Mouse (Mus musculus) hindbrain, postnatal 0 days (tissue): Measurements from ENCODE around the gene Fadd. TPM values are rescaled to one million over a fixed set of nuclear protein-coding genes. Genes with fewer than 3 reads are reported as not detected.

ENCODE experiments used
- ATAC-seq: fragments of 200-750 bp; cut with Nextera tagmentation; 2 replicates; pipeline ENCODE4 v1.8.0; 2017; ENCODE audit warnings: mild to moderate bottlenecking, moderate TSS enrichment, moderate library complexity
- DNase-seq: peaks from one replicate; pipeline ENCODE4 v3.0.0-alpha.2; 2015; ENCODE audit warnings: low spot score
- H3K27ac ChIP-seq: fragments of 300-500 bp; sonication (generic); 2 replicates; pipeline ENCODE4 v1.5.1; 2014; ENCODE audit warnings: mild to moderate bottlenecking
- H3K27me3 ChIP-seq: fragments of 300-500 bp; sonication (generic); 2 replicates; pipeline ENCODE4 v1.6.1; 2014; ENCODE audit warnings: low read length, mixed read lengths; ENCODE audit not compliant: insufficient read depth
- H3K36me3 ChIP-seq: fragments of 300-500 bp; sonication (generic); 2 replicates; pipeline ENCODE4 v1.6.1; 2014; ENCODE audit warnings: low read length, mixed read lengths; ENCODE audit not compliant: insufficient read depth
- H3K4me1 ChIP-seq: fragments of 300-500 bp; sonication (generic); 2 replicates; pipeline ENCODE4 v1.6.1; 2014; ENCODE audit warnings: antibody characterized with exemption, low read length, mixed read lengths; ENCODE audit not compliant: insufficient read depth
- H3K4me2 ChIP-seq: fragments of 300-500 bp; sonication (generic); 2 replicates; pipeline ENCODE4 v1.6.1; 2014; ENCODE audit warnings: low read depth, mild to moderate bottlenecking, low read length, moderate library complexity, mixed read lengths
- H3K4me3 ChIP-seq: fragments of 300-500 bp; sonication (generic); 2 replicates; pipeline ENCODE4 v1.5.1; 2014; ENCODE audit warnings: low read length
- H3K9ac ChIP-seq: fragments of 300-500 bp; sonication (generic); replicated peaks from 2 replicates; pipeline ENCODE4 v1.6.1; 2014; ENCODE audit warnings: mild to moderate bottlenecking, low read length, moderate library complexity, mixed read lengths
- H3K9me3 ChIP-seq: fragments of 300-500 bp; sonication (generic); 2 replicates; pipeline ENCODE4 v1.6.1; 2016; ENCODE audit warnings: low read length, mixed read lengths
- CTCF ChIP-seq: IDR thresholded peaks from 2 replicates; pipeline ENCODE4 v1.5.1; 2016; ENCODE audit warnings: antibody characterized with exemption, control low read depth, low read depth
- WGBS: fragments of 180-500 bp; shearing (Covaris S2); extraction: QIAGEN DNeasy Blood & Tissue Kit; methylation state at CpG from one replicate; pipeline ENCODE4 v1.1.7; 2014; 5-methylcytosine and 5-hydroxymethylcytosine counted together
- polyA plus RNA-seq: library from polyadenylated mRNA; unstranded; fragments of >200 nt; fragmentation: Nextera tagmentation; extraction: Ambion mirVana; gene quantifications from 2 replicates; pipeline ENCODE4 v1.2.1, GENCODE M21; 2015
- total RNA-seq: library from RNA; depleted of rRNA; stranded (reverse); fragments of >200 nt; gene quantifications from 2 replicates; pipeline ENCODE4 v1.2.3, GENCODE M21; 2014

Fadd gene
- total and polyA plus RNA-seq, 2 experiments from 2014 or later, result 3.1 to 4.3 TPM

- Histone ChIP-seq H3K27me3 (no peaks in the 10 kb centered on the region), H3K4me2 (no peak overlapping the region), H3K27ac (peak overlapping the region; percentile 45; the same call in 1 of the 2 replicates), H3K9me3 (no peaks in the 10 kb centered on the region), H3K4me1 (peaks cover 8% of the 10 kb centered on the region; the same call in 1 of the 2 replicates), H3K9ac (no peak overlapping the region), H3K36me3 (no peaks in the 10 kb centered on the region), H3K4me3 (no peak overlapping the region)
- DNase-seq, result peak; percentile 63
- no peak for TF ChIP-seq CTCF
- 42% methylated on average over 22 of the region's 22 CpGs for WGBS
- peak; percentile 66 for ATAC-seq
Observed at GRCm38 (mm10) chr7:144620721-144621681, 38.7 kb upstream of the Fadd start.

- Histone ChIP-seq H3K9me3 (no peaks in the 10 kb centered on the region), H3K27me3 (no peaks in the 10 kb centered on the region), H3K36me3 (no peaks in the 10 kb centered on the region), H3K27ac (no peak overlapping the region), H3K4me2 (no peak overlapping the region), H3K4me3 (no peak overlapping the region), H3K4me1 (peaks cover 8% of the 10 kb centered on the region; the same call in 1 of the 2 replicates), H3K9ac (no peak overlapping the region)
- DNase-seq (no peak), ATAC-seq (no peak)
- TF ChIP-seq CTCF, result no peak
Observed at GRCm38 (mm10) chr7:144620315-144620714, 38.1 kb upstream of the Fadd start.

- no peak overlapping the region for H3K9ac ChIP-seq
- no peak overlapping the region for H3K27ac ChIP-seq
- H3K36me3 ChIP-seq, result no peaks in the 10 kb centered on the region
- H3K4me1 ChIP-seq, result no peaks in the 10 kb centered on the region; the same call in 1 of the 2 replicates
- H3K4me2 ChIP-seq, result no peak overlapping the region
- H3K4me3 ChIP-seq, result no peak overlapping the region
- WGBS, result 72% methylated on average over 6 of the region's 6 CpGs
- TF ChIP-seq CTCF, result no peak
- ATAC-seq, result no peak
- H3K9me3 ChIP-seq, result no peaks in the 10 kb centered on the region
- H3K27me3 ChIP-seq, result no peaks in the 10 kb centered on the region
- DNase-seq, result no peak
Observed at GRCm38 (mm10) chr7:144615343-144615742, 33.1 kb upstream of the Fadd start.

- 60% methylated on average over 4 of the region's 4 CpGs for WGBS
- no peaks in the 10 kb centered on the region; the same call in 1 of the 2 replicates for H3K4me1 ChIP-seq
- no peak for TF ChIP-seq CTCF
- H3K4me2 ChIP-seq, result no peak overlapping the region
- H3K36me3 ChIP-seq, result no peaks in the 10 kb centered on the region
- no peaks in the 10 kb centered on the region for H3K27me3 ChIP-seq
- no peak overlapping the region for H3K4me3 ChIP-seq
- DNase-seq, result peak; percentile 35
- no peak overlapping the region for H3K9ac ChIP-seq
- no peak overlapping the region for H3K27ac ChIP-seq
- no peaks in the 10 kb centered on the region for H3K9me3 ChIP-seq
- ATAC-seq, result peak; percentile 58
Observed at GRCm38 (mm10) chr7:144612829-144613228, 30.6 kb upstream of the Fadd start.

GRCm38 (mm10) chr7:144612351-144612750 lies 30.1 kb upstream of the Fadd start:
- DNase-seq (no peak), ATAC-seq (0 out of 2 replicates have a peak, but pooled peaks have one; percentile 8)
- Histone ChIP-seq H3K9me3 (no peaks in the 10 kb centered on the region), H3K36me3 (no peaks in the 10 kb centered on the region), H3K9ac (no peak overlapping the region), H3K4me1 (no peaks in the 10 kb centered on the region; the same call in 1 of the 2 replicates), H3K27me3 (no peaks in the 10 kb centered on the region), H3K27ac (no peak overlapping the region), H3K4me2 (no peak overlapping the region), H3K4me3 (no peak overlapping the region)
- WGBS, result 57% methylated on average over 4 of the region's 4 CpGs
- TF ChIP-seq CTCF, result no peak

- no peaks in the 10 kb centered on the region for H3K27me3 ChIP-seq
- H3K27ac ChIP-seq, result no peak overlapping the region
- ATAC-seq (no peak), DNase-seq (no peak)
- no peak overlapping the region for H3K4me3 ChIP-seq
- no peaks in the 10 kb centered on the region; the same call in 1 of the 2 replicates for H3K4me1 ChIP-seq
- H3K36me3 ChIP-seq, result no peaks in the 10 kb centered on the region
- no peaks in the 10 kb centered on the region for H3K9me3 ChIP-seq
- TF ChIP-seq CTCF, result no peak
- no peak overlapping the region for H3K4me2 ChIP-seq
- H3K9ac ChIP-seq, result no peak overlapping the region
- WGBS, result 94% methylated on average over 16 of the region's 16 CpGs
Observed at GRCm38 (mm10) chr7:144611595-144611994, 29.3 kb upstream of the Fadd start.

GRCm38 (mm10) chr7:144609568-144609967 lies 27.3 kb upstream of the Fadd start:
- Histone ChIP-seq H3K27me3 (no peaks in the 10 kb centered on the region), H3K36me3 (no peaks in the 10 kb centered on the region), H3K9me3 (no peaks in the 10 kb centered on the region), H3K4me3 (no peak overlapping the region), H3K4me2 (no peak overlapping the region), H3K4me1 (no peaks in the 10 kb centered on the region; the same call in 1 of the 2 replicates), H3K9ac (no peak overlapping the region), H3K27ac (no peak overlapping the region)
- ATAC-seq (no peak), DNase-seq (no peak)
- no peak for TF ChIP-seq CTCF
- 86% methylated on average over 7 of the region's 7 CpGs for WGBS
